ENCODE assay signal across 23 mouse cellular contexts in the genomic region with DNA sequence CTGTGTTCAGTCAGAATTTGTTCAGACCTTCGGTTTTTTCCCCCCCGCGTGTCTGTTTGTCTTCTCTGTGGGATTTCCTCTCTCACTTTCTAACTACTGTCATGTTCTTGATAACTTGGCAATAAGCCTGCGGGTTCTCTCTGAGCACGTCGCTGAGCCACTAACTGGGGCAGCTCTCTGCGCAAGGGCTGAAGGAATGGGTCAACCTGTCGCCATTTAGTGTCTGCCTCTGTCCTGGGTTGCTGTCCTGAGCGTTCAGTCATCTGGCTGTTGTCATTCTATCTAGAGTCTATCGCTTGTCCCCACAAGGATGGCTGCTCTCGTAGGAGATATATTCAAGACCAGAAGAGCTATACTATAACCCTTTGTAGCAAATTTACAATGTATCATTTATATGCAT.
DNase-seq lines count a peak whose midpoint lies in the region; ATAC-seq and TF ChIP-seq lines count a peak whose summit lies in the region.
"Had no signal": no experiment of that assay in that cellular context is flagged by ENCODE, and none has a peak within 500 bp of the region (broad histone marks: within the 10 kb centered on the region; RNA-seq: fewer than 3 reads in every experiment).

No protein-coding gene starts in this region.

- TF ChIP-seq CTCF in heart, postnatal 0 days (IDR thresholded peaks at IDR 0.05; ENCODE audit: low read depth): no peak

- no peak overlapping the region for H3K9ac ChIP-seq in heart, postnatal 0 days (replicated peaks; ENCODE audit: low read depth, low read length)
- H3K9ac ChIP-seq in midbrain, embryonic 16.5 days (ENCODE audit: low read depth, low read length): no peak overlapping the region
- H3K9ac ChIP-seq: forebrain, embryonic 13.5 days; heart, embryonic 13.5 days; hindbrain, embryonic 13.5 days; intestine, embryonic 15.5 days had no signal

- intact Hi-C loops in heart, postnatal 36 days (cut with DNase I): no loop called here

- no peaks in the 10 kb centered on the region for H3K36me3 ChIP-seq in heart, postnatal 0 days (replicated peaks; ENCODE audit: control insufficient read depth, insufficient read depth, low read length)
- no peaks in the 10 kb centered on the region for H3K36me3 ChIP-seq in midbrain, embryonic 16.5 days (ENCODE audit: control insufficient read depth, insufficient read depth, low read length)
- H3K36me3 ChIP-seq: forebrain, embryonic 10.5 days; heart, embryonic 13.5 days; hindbrain, embryonic 10.5 days; hindbrain, embryonic 13.5 days; intestine, embryonic 15.5 days had no signal

- H3K4me3 ChIP-seq in heart, postnatal 0 days (ENCODE audit: low read depth, low read length): no peak overlapping the region
- H3K4me3 ChIP-seq in midbrain, embryonic 16.5 days (ENCODE audit: low read depth, low read length): no peak overlapping the region
- H3K4me3 ChIP-seq: forebrain, embryonic 10.5 days; forebrain, embryonic 13.5 days; heart, embryonic 13.5 days; hindbrain, embryonic 10.5 days; hindbrain, embryonic 13.5 days; intestine, embryonic 15.5 days had no signal

- DNase-seq in heart, adult 11 months: peak; percentile 80
- no peak for DNase-seq in heart, postnatal 36 days
- no peak for DNase-seq in heart, postnatal 0 days (ENCODE audit: low spot score)
- DNase-seq in heart, adult 9 months (ENCODE audit: low spot score in 2 of 2): no peak
- peak; percentile 41 for DNase-seq in brain, adult 2 months (ENCODE audit: low read depth, low spot score)
- DNase-seq: adrenal gland, postnatal 10 days; adrenal gland, postnatal 36 days; cerebellum, adult 11 months; cerebellum, postnatal 14 days; gastrocnemius, postnatal 10 days; gastrocnemius, postnatal 36 days; heart, postnatal 14 days; kidney, adult 11 months had no signal

- H3K9me3 ChIP-seq in heart, postnatal 0 days (replicated peaks; ENCODE audit: control insufficient read depth, low read length): no peaks in the 10 kb centered on the region
- H3K9me3 ChIP-seq in midbrain, embryonic 16.5 days (replicated peaks; ENCODE audit: control insufficient read depth, low read length, poor library complexity, severe bottlenecking): no peaks in the 10 kb centered on the region
- H3K9me3 ChIP-seq: forebrain, embryonic 10.5 days; forebrain, embryonic 13.5 days; hindbrain, embryonic 10.5 days; hindbrain, embryonic 13.5 days; intestine, embryonic 15.5 days had no signal

- H3K27ac ChIP-seq in heart, postnatal 0 days (ENCODE audit: low read depth): no peak overlapping the region
- H3K27ac ChIP-seq in midbrain, embryonic 16.5 days (ENCODE audit: low read length): no peak overlapping the region
- H3K27ac ChIP-seq: forebrain, embryonic 10.5 days; forebrain, embryonic 13.5 days; heart, embryonic 13.5 days; hindbrain, embryonic 10.5 days; hindbrain, embryonic 13.5 days; intestine, embryonic 15.5 days had no signal

- H3K4me2 ChIP-seq in heart, postnatal 0 days (ENCODE audit: low read depth, low read length): 0 out of 2 replicates have a peak overlapping the region, but pooled peaks have one; percentile 9
- no peak overlapping the region for H3K4me2 ChIP-seq in midbrain, embryonic 16.5 days (ENCODE audit: low read length)
- H3K4me2 ChIP-seq: forebrain, embryonic 13.5 days; heart, embryonic 13.5 days; hindbrain, embryonic 13.5 days; intestine, embryonic 15.5 days had no signal

- no peaks in the 10 kb centered on the region for H3K27me3 ChIP-seq in heart, postnatal 0 days (ENCODE audit: control insufficient read depth, insufficient read depth, low read length)
- no peaks in the 10 kb centered on the region for H3K27me3 ChIP-seq in midbrain, embryonic 16.5 days (ENCODE audit: control insufficient read depth, insufficient read depth, low read depth, low read length)
- H3K27me3 ChIP-seq: forebrain, embryonic 13.5 days; heart, embryonic 13.5 days; hindbrain, embryonic 13.5 days; intestine, embryonic 15.5 days had no signal

- ATAC-seq in heart, postnatal 0 days (ENCODE audit: insufficient read depth, low read depth): no peak
- no peak for ATAC-seq in midbrain, embryonic 16.5 days
- ATAC-seq: CD4-positive, CD25-positive, alpha-beta regulatory T cell, adult 4 months; forebrain, embryonic 13.5 days; forebrain, embryonic 16.5 days; hindbrain, embryonic 16.5 days; intestine, embryonic 15.5 days had no signal

- TF ChIP-seq EP300 in heart, postnatal 0 days (IDR thresholded peaks at IDR 0.05; ENCODE audit: low read depth): no peak

- 40% methylated on average over 11 of the region's 11 CpGs for WGBS in heart, postnatal 0 days
- 96% methylated on average over 11 of the region's 11 CpGs for WGBS in midbrain, embryonic 16.5 days

- 0 out of 2 replicates have a peak, but pooled peaks cover 4% of the 10 kb centered on the region for H3K4me1 ChIP-seq in heart, postnatal 0 days (ENCODE audit: control insufficient read depth, insufficient read depth)
- H3K4me1 ChIP-seq in midbrain, embryonic 16.5 days (ENCODE audit: control insufficient read depth, insufficient read depth, low read length): peaks cover 19% of the 10 kb centered on the region

Comparison
In these comparisons a context has a peak if more than half of its experiments do, and no peak if none do; other contexts are left out.
1. DNase-seq: peak in heart, adult 11 months (single experiment) and brain, adult 2 months (single experiment); none in heart, postnatal 36 days (0 of 2), heart, postnatal 0 days (single experiment) and heart, adult 9 months (0 of 2).